Mouse (Mus musculus): ENCODE data around the gene Rho. TPM values are rescaled to one million over a fixed set of nuclear protein-coding genes. Genes with fewer than 3 reads are reported as not detected.

Gene Rho
- total RNA-seq, 1 experiment, result 0.13 TPM

- TF ChIP-seq MAFK (IDR thresholded peaks at IDR 0.05; ENCODE audit: insufficient read depth, low read depth, low read length) (no peak), HCFC1 (IDR thresholded peaks at IDR 0.05; ENCODE audit: borderline replicate concordance, insufficient read depth, low read length) (no peak), ZNF384 (IDR thresholded peaks at IDR 0.05; ENCODE audit: low read depth, low read length) (no peak)
- in situ Hi-C loops (cut with MboI; ENCODE audit: low sequenced_read_pairs in 2 of 2, unreplicated experiment in 2 of 2), result no loop called here
- Histone ChIP-seq H3K27ac (ENCODE audit: insufficient read depth, low read depth, low read length, poor library complexity, severe bottlenecking) (no peak overlapping the region), H3K4me1 (ENCODE audit: control insufficient read depth in 2 of 2, insufficient read depth in 2 of 2, low read length in 2 of 2, poor library complexity in 1 of 2) (no peaks in the 10 kb centered on the region), H3K36me3 (ENCODE audit: control insufficient read depth, insufficient read depth, low read length, poor library complexity, severe bottlenecking) (0 out of 2 replicates have a peak, but pooled peaks cover 4% of the 10 kb centered on the region), H3K9ac (ENCODE audit: insufficient read depth, low read depth, low read length, poor library complexity, severe bottlenecking) (no peak overlapping the region), H3K9me3 (ENCODE audit: control insufficient read depth, insufficient read depth, low read depth, low read length) (no peaks in the 10 kb centered on the region), H3K4me3 (ENCODE audit: insufficient read depth in 1 of 2, low read depth in 1 of 2, low read length in 2 of 2, poor library complexity in 1 of 2, severe bottlenecking in 1 of 2) (no peak overlapping the region)
- no peak for DNase-seq (ENCODE audit: low read depth, low spot score)
Observed at GRCm38 (mm10) chr6:115897117-115897516, 34.4 kb upstream of the Rho start.

- no peak overlapping the region for H3K9ac ChIP-seq (ENCODE audit: insufficient read depth, low read depth, low read length, poor library complexity, severe bottlenecking)
- DNase-seq (ENCODE audit: low read depth, low spot score), result no peak
- TF ChIP-seq ZC3H11A (IDR thresholded peaks at IDR 0.05; ENCODE audit: borderline replicate concordance, low read depth, low read length) (no peak), HCFC1 (IDR thresholded peaks at IDR 0.05; ENCODE audit: borderline replicate concordance, insufficient read depth, low read length) (no peak), MAFK (IDR thresholded peaks at IDR 0.05; ENCODE audit: insufficient read depth, low read depth, low read length) (no peak), CHD2 (IDR thresholded peaks at IDR 0.05; ENCODE audit: low read depth, low read length) (no peak), ZNF384 (IDR thresholded peaks at IDR 0.05; ENCODE audit: low read depth, low read length) (no peak)
- H3K9me3 ChIP-seq (ENCODE audit: control insufficient read depth, insufficient read depth, low read depth, low read length), result no peaks in the 10 kb centered on the region
- H3K27ac ChIP-seq (ENCODE audit: insufficient read depth, low read depth, low read length, poor library complexity, severe bottlenecking), result no peak overlapping the region
- H3K4me1 ChIP-seq (ENCODE audit: control insufficient read depth in 2 of 2, insufficient read depth in 2 of 2, low read length in 2 of 2, poor library complexity in 1 of 2), result no peaks in the 10 kb centered on the region
- no peak overlapping the region for H3K4me3 ChIP-seq (ENCODE audit: insufficient read depth in 1 of 2, low read depth in 1 of 2, low read length in 2 of 2, poor library complexity in 1 of 2, severe bottlenecking in 1 of 2)
- H3K36me3 ChIP-seq (ENCODE audit: control insufficient read depth, insufficient read depth, low read length, poor library complexity, severe bottlenecking), result 0 out of 2 replicates have a peak, but pooled peaks cover 4% of the 10 kb centered on the region
- in situ Hi-C loops (cut with MboI; ENCODE audit: low sequenced_read_pairs in 2 of 2, unreplicated experiment in 2 of 2), result no loop called here
Observed at GRCm38 (mm10) chr6:115897926-115898520, 33.5 kb upstream of the Rho start.

GRCm38 (mm10) chr6:115901062-115901461, 30.5 kb upstream of the Rho start:
- no peaks in the 10 kb centered on the region for H3K4me1 ChIP-seq (ENCODE audit: control insufficient read depth in 2 of 2, insufficient read depth in 2 of 2, low read length in 2 of 2, poor library complexity in 1 of 2)
- no peak for DNase-seq (ENCODE audit: low read depth, low spot score)
- no peak overlapping the region for H3K4me3 ChIP-seq (ENCODE audit: insufficient read depth in 1 of 2, low read depth in 1 of 2, low read length in 2 of 2, poor library complexity in 1 of 2, severe bottlenecking in 1 of 2)
- TF ChIP-seq HCFC1 (IDR thresholded peaks at IDR 0.05; ENCODE audit: borderline replicate concordance, insufficient read depth, low read length), result no peak
- no peak for TF ChIP-seq MAFK (IDR thresholded peaks at IDR 0.05; ENCODE audit: insufficient read depth, low read depth, low read length)
- no peak for TF ChIP-seq ZC3H11A (IDR thresholded peaks at IDR 0.05; ENCODE audit: borderline replicate concordance, low read depth, low read length)
- no peak for TF ChIP-seq CHD2 (IDR thresholded peaks at IDR 0.05; ENCODE audit: low read depth, low read length)
- TF ChIP-seq ZNF384 (IDR thresholded peaks at IDR 0.05; ENCODE audit: low read depth, low read length), result no peak
- peaks cover 4% of the 10 kb centered on the region; the same call in 1 of the 2 replicates for H3K36me3 ChIP-seq (ENCODE audit: control insufficient read depth, insufficient read depth, low read length, poor library complexity, severe bottlenecking)
- H3K9me3 ChIP-seq (ENCODE audit: control insufficient read depth, insufficient read depth, low read depth, low read length), result no peaks in the 10 kb centered on the region
- no peak overlapping the region for H3K27ac ChIP-seq (ENCODE audit: insufficient read depth, low read depth, low read length, poor library complexity, severe bottlenecking)
- no peak overlapping the region for H3K9ac ChIP-seq (ENCODE audit: insufficient read depth, low read depth, low read length, poor library complexity, severe bottlenecking)
- in situ Hi-C loops (cut with MboI; ENCODE audit: low sequenced_read_pairs in 2 of 2, unreplicated experiment in 2 of 2), result loop anchor here in 1 of 2 experiments (10.0 kb wide), 1 partner anchor 234 kb away; no protein-coding TSS in a partner anchor

- no peak overlapping the region for H3K4me3 ChIP-seq (ENCODE audit: insufficient read depth in 1 of 2, low read depth in 1 of 2, low read length in 2 of 2, poor library complexity in 1 of 2, severe bottlenecking in 1 of 2)
- in situ Hi-C loops (cut with MboI; ENCODE audit: low sequenced_read_pairs in 2 of 2, unreplicated experiment in 2 of 2), result loop anchor here in 1 of 2 experiments (10.0 kb wide), 1 partner anchor 233 kb away; no protein-coding TSS in a partner anchor
- TF ChIP-seq ZC3H11A (IDR thresholded peaks at IDR 0.05; ENCODE audit: borderline replicate concordance, low read depth, low read length), result no peak
- DNase-seq (ENCODE audit: low read depth, low spot score), result no peak
- no peak overlapping the region for H3K27ac ChIP-seq (ENCODE audit: insufficient read depth, low read depth, low read length, poor library complexity, severe bottlenecking)
- H3K4me1 ChIP-seq (ENCODE audit: control insufficient read depth in 2 of 2, insufficient read depth in 2 of 2, low read length in 2 of 2, poor library complexity in 1 of 2), result no peaks in the 10 kb centered on the region
- H3K36me3 ChIP-seq (ENCODE audit: control insufficient read depth, insufficient read depth, low read length, poor library complexity, severe bottlenecking), result peaks cover 4% of the 10 kb centered on the region; the same call in 1 of the 2 replicates
- no peak overlapping the region for H3K9ac ChIP-seq (ENCODE audit: insufficient read depth, low read depth, low read length, poor library complexity, severe bottlenecking)
- H3K9me3 ChIP-seq (ENCODE audit: control insufficient read depth, insufficient read depth, low read depth, low read length), result no peaks in the 10 kb centered on the region
Observed at GRCm38 (mm10) chr6:115901489-115901931, 30.0 kb upstream of the Rho start.

- H3K9me3 ChIP-seq (ENCODE audit: control insufficient read depth, insufficient read depth, low read depth, low read length), result no peaks in the 10 kb centered on the region
- in situ Hi-C loops (cut with MboI; ENCODE audit: low sequenced_read_pairs in 2 of 2, unreplicated experiment in 2 of 2), result loop anchor here in 1 of 2 experiments (10.0 kb wide), 1 partner anchor 232 kb away; no protein-coding TSS in a partner anchor
Observed at GRCm38 (mm10) chr6:115902545-115902944, 29.0 kb upstream of the Rho start.

More at GRCm38 (mm10) chr6:115902545-115902944, 29.0 kb upstream of the Rho start:
- no peak for DNase-seq (ENCODE audit: low read depth, low spot score)
- Histone ChIP-seq H3K4me1 (ENCODE audit: control insufficient read depth in 2 of 2, insufficient read depth in 2 of 2, low read length in 2 of 2, poor library complexity in 1 of 2) (no peaks in the 10 kb centered on the region), H3K36me3 (ENCODE audit: control insufficient read depth, insufficient read depth, low read length, poor library complexity, severe bottlenecking) (peaks cover 4% of the 10 kb centered on the region; the same call in 1 of the 2 replicates), H3K27ac (ENCODE audit: insufficient read depth, low read depth, low read length, poor library complexity, severe bottlenecking) (no peak overlapping the region), H3K4me3 (ENCODE audit: insufficient read depth in 1 of 2, low read depth in 1 of 2, low read length in 2 of 2, poor library complexity in 1 of 2, severe bottlenecking in 1 of 2) (no peak overlapping the region), H3K9ac (ENCODE audit: insufficient read depth, low read depth, low read length, poor library complexity, severe bottlenecking) (no peak overlapping the region)
- TF ChIP-seq ZNF384 (IDR thresholded peaks at IDR 0.05; ENCODE audit: low read depth, low read length), result no peak
- no peak for TF ChIP-seq CHD2 (IDR thresholded peaks at IDR 0.05; ENCODE audit: low read depth, low read length)
- no peak for TF ChIP-seq ZC3H11A (IDR thresholded peaks at IDR 0.05; ENCODE audit: borderline replicate concordance, low read depth, low read length)
- TF ChIP-seq HCFC1 (IDR thresholded peaks at IDR 0.05; ENCODE audit: borderline replicate concordance, insufficient read depth, low read length), result no peak
- no peak for TF ChIP-seq MAFK (IDR thresholded peaks at IDR 0.05; ENCODE audit: insufficient read depth, low read depth, low read length)
